Mouse (Mus musculus) lung, adult 2 months (tissue): ENCODE results near the gene Rftn2. TPM values are rescaled to one million over a fixed set of nuclear protein-coding genes. Genes with fewer than 3 reads are reported as not detected.
A peak's percentile ranks its signal among the peaks of the same experiment; 100 is the strongest.
"Not testable (repeated sequence)": the region's sequence is repeated elsewhere in the genome, so short reads cannot be mapped to it uniquely, and the experiment has no call there.

Experiments used
- DNase-seq: peaks from one replicate; pipeline ENCODE4 v3.0.0; 2022
- H3K4me1 ChIP-seq: fragments of 200-500 bp; 2 replicates; pipeline ENCODE4 v1.6.1; 2011; ENCODE audit warnings: low read length; ENCODE audit not compliant: control insufficient read depth, insufficient read depth
- H3K4me3 ChIP-seq: fragments of 200-500 bp; replicated peaks from 2 replicates; pipeline ENCODE3; 2011; ENCODE audit warnings: low read depth, mild to moderate bottlenecking, control low read depth, low read length; ENCODE audit errors: extremely low read depth
- CTCF ChIP-seq: fragments of 200-500 bp; IDR thresholded peaks from 2 replicates; pipeline ENCODE4 v1.5.1; 2011; ENCODE audit warnings: mild to moderate bottlenecking, low read length, control low read depth; ENCODE audit not compliant: insufficient read depth
- POLR2A ChIP-seq: fragments of 200-500 bp; IDR thresholded peaks from 2 replicates; pipeline ENCODE4 v1.6.1; 2011; ENCODE audit warnings: low read depth, mild to moderate bottlenecking, control low read depth, low read length, borderline replicate concordance; ENCODE audit errors: extremely low read depth
- WGBS: fragments of 180-500 bp; shearing (Covaris S2); methylation state at CpG from one replicate; pipeline ENCODE4 v1.1.7; 2018; 5-methylcytosine and 5-hydroxymethylcytosine counted together
- polyA plus RNA-seq: library from polyadenylated mRNA; depleted of rRNA; stranded (reverse); fragments of >200 nt; gene quantifications from 2 replicates; pipeline ENCODE4 v1.2.3, GENCODE M21; 2012; rRNA removed

Rftn2 gene
- polyA plus RNA-seq, 1 experiment = 10.9 TPM

- H3K4me3 ChIP-seq = peak overlapping the region; percentile 19
- WGBS = 43% methylated on average over 4 of the region's 4 CpGs
- TF ChIP-seq POLR2A (no peak), CTCF (no peak)
- no peak for DNase-seq
- peaks cover 7% of the 10 kb centered on the region for H3K4me1 ChIP-seq
Measured at GRCm38 (mm10) chr1:55132308-55132707, 94.3 kb downstream of the Rftn2 start.

DNA sequence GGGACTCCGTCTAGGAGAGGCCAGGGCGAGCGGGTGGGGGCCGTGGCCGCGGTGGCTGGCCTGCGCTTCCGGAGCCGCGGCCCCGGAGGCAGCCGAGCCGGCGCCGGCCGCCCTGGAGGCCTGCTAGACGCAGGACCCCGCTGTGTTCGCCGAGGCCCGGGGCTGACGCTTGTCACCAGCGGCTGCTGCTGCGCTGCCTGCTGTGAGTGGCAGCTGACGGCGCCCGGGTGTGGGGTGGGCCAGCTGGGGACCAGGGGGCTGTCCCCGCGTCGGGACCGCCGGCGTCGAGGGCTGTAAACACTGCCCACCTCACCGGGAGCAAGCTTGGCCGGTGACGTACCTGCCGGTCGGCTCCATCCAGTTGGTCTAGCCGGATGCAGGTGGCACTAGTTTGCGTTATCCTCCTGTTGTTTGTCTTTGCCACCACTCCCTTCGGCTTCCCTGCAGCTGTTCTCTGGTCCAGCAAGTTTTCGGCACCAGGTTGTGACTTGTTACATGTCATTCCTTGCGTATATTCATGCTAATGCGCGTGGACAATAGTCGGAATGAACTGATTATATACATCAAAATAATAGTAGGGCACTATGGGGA, 95.1 kb downstream of the Rftn2 start:
- DNase-seq = no peak
- WGBS = 1% methylated on average over 47 of the region's 47 CpGs
- TF ChIP-seq POLR2A (no peak; the same call in 1 of the 2 replicates), CTCF (no peak)
- H3K4me1 ChIP-seq = peaks cover 7% of the 10 kb centered on the region
- peak overlapping the region; percentile 97 for H3K4me3 ChIP-seq

- peak; percentile 93 for DNase-seq
- WGBS = under 1% methylated on average over 42 of the region's 42 CpGs
- peaks cover 7% of the 10 kb centered on the region for H3K4me1 ChIP-seq
- TF ChIP-seq CTCF (no peak), POLR2A (peak; percentile 76; the same call in 1 of the 2 replicates)
- peak within 1 kb of the TSS; percentile 97 for H3K4me3 ChIP-seq
Measured at GRCm38 (mm10) chr1:55130943-55131401, 95.6 kb downstream of the Rftn2 start, which contains the start of gene Mob4. Gene Mob4 (plus strand): TSS chr1:55131231.

DNA sequence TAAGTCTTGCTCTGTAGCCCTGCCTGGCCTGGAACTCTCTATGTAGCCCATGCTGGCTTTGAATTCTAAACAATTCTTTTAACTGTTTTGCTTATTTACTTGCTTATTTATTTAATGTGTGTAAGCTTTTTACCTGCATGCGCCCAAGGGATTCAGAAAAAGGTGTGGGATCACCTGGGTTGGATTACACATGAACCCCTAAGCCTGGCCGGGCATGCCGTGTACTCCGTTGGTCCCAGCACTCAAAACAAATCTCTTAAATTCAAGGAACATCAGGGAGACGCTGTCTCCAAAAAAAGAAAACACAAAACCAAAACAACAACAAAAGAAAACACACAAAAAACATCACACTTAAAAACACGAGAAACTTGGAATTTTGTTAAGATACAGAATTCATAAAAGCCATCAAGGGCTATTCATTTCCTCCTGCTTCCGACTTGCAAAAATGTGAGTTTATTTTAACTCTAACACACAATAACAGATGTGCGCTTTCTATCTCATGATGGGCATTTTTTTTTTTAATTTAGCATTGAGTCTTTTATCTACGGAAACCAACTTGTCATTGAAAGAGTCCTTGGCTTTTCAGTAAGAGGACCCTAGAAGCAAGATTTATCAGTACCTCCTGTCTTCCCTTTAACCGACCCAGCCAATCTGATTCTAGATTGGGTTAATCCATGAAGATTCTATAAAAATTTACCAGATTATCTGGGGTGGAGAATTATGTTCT, 96.2 kb downstream of the Rftn2 start:
- WGBS = 51% methylated on average over 10 of the region's 10 CpGs
- TF ChIP-seq CTCF (no peak), POLR2A (no peak)
- no peak for DNase-seq
- peak overlapping the region; percentile 95 for H3K4me3 ChIP-seq
- peaks cover 7% of the 10 kb centered on the region for H3K4me1 ChIP-seq

- H3K4me1 ChIP-seq = peaks cover 7% of the 10 kb centered on the region
- no peak for DNase-seq
- H3K4me3 ChIP-seq = no peak overlapping the region
- TF ChIP-seq CTCF (no peak), POLR2A (no peak)
- WGBS = 84% methylated on average over 5 of the region's 5 CpGs
Measured at GRCm38 (mm10) chr1:55129716-55130115, 96.9 kb downstream of the Rftn2 start.

GRCm38 (mm10) chr1:55124136-55124535, 102.4 kb downstream of the Rftn2 start:
- H3K4me1 ChIP-seq, H3K4me3 ChIP-seq, DNase-seq: not testable (repeated sequence)
- WGBS = 92% methylated on average over 2 of the region's 2 CpGs

DNA sequence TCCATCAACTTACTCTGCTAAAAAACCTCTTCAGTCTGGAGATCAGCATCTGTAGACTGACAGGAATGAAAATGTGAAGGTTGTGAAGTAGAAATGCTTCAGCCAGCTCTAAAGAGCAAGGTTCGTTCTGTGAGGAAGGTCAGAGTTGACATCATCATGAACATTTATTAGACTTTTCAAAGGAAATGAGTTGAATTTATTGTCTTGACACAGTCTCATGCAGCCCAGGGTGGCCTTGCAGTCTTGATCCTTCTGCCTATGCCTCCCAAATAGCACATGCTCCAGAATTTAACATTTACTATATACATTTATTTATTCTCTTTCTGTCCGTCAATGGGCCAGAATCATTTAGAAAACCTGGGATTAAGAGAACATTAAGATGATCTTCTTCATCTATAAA, 103.0 kb downstream of the Rftn2 start:
- TF ChIP-seq POLR2A (no peak), CTCF (no peak)
- no peaks in the 10 kb centered on the region for H3K4me1 ChIP-seq
- no peak for DNase-seq
- no peak overlapping the region for H3K4me3 ChIP-seq
- 89% methylated on average over 2 of the region's 2 CpGs for WGBS

DNA sequence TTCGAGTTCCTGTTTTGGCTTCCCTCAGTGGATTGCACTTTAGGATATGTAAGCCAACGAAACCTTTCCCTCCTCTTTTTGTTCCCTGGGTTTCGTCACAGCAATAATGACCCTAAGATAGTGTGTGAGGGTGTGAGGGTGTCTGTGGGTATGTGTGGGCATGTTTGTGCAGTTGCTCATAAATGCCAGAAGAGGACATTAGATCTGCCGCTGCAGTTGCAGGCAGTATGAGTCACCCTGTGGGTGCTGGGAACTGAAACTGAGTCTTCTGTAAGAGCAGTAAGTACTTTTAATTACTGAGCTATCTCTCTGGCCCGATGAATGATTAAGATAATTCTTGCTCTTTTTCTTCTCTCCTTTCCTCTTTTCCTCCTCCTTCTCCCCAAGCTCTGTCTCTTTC, 103.5 kb downstream of the Rftn2 start:
- no peak for TF ChIP-seq CTCF
- no peak for TF ChIP-seq POLR2A
- no peak overlapping the region for H3K4me3 ChIP-seq
- 88% methylated on average over 5 of the region's 5 CpGs for WGBS
- no peaks in the 10 kb centered on the region for H3K4me1 ChIP-seq
- DNase-seq = no peak

Other genes starting within 250 kb of the Rftn2 start
- 27.3 and 50.8 TPM in 2 replicates for gene Sf3b1, start 199.3 kb downstream of the Rftn2 start, polyA plus RNA-seq
- gene Coq10b, start 174.0 kb downstream of the Rftn2 start, polyA plus RNA-seq = 8.7 and 11.2 TPM in 2 replicates
- gene Hspe1, start 138.7 kb downstream of the Rftn2 start, polyA plus RNA-seq = 10.8 and 13.1 TPM in 2 replicates
- 12.2 and 19.2 TPM in 2 replicates for gene Hspd1, start 138.5 kb downstream of the Rftn2 start, polyA plus RNA-seq
- 7.0 and 11.1 TPM in 2 replicates for gene Mob4, start 95.6 kb downstream of the Rftn2 start, polyA plus RNA-seq
- 1.4 and 1.5 TPM in 2 replicates for gene Mars2, start 10.4 kb upstream of the Rftn2 start, polyA plus RNA-seq
- 0.27 TPM in 1 of 2 replicates, not detected in the other for gene Boll, start 136.7 kb upstream of the Rftn2 start, polyA plus RNA-seq
- 2.4 and 2.8 TPM in 2 replicates for gene Plcl1, start 179.1 kb upstream of the Rftn2 start, polyA plus RNA-seq